Mouse (Mus musculus) spleen, adult 12 weeks (tissue): Measurements from ENCODE around the gene Sf3b1.
"Not testable (repeated sequence)": the region's sequence is repeated elsewhere in the genome, so short reads cannot be mapped to it uniquely, and the experiment has no call there.

Experiments
- DNase-seq: peaks from one replicate; pipeline ENCODE4 v3.0.0; 2022; ENCODE audit warnings: low spot score

Sf3b1 gene

GRCm38 (mm10) chr1:55027253-55027801 lies at the start of gene Sf3b1:
Gene Sf3b1 (minus strand): TSS chr1:55027481.
- DNase-seq, result peak; percentile 93

DNA sequence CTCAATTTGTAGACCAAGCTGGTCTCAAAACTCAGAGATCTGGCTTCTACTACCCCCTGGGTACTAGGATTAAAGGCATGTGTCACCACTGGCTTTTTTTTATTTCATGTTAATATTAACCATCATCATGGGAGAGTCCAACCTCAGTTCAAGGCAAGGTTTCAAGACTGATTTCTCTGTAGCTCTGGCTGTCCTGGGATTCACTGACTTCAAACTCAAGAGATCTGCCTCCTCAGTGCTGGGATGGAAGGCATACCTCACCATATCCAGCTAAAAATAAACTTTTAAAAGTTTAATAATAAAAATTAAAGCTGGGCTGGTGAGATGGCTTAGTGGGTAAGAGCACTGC lies 49.1 kb upstream of the Sf3b1 start:
- DNase-seq, result no peak

DNA sequence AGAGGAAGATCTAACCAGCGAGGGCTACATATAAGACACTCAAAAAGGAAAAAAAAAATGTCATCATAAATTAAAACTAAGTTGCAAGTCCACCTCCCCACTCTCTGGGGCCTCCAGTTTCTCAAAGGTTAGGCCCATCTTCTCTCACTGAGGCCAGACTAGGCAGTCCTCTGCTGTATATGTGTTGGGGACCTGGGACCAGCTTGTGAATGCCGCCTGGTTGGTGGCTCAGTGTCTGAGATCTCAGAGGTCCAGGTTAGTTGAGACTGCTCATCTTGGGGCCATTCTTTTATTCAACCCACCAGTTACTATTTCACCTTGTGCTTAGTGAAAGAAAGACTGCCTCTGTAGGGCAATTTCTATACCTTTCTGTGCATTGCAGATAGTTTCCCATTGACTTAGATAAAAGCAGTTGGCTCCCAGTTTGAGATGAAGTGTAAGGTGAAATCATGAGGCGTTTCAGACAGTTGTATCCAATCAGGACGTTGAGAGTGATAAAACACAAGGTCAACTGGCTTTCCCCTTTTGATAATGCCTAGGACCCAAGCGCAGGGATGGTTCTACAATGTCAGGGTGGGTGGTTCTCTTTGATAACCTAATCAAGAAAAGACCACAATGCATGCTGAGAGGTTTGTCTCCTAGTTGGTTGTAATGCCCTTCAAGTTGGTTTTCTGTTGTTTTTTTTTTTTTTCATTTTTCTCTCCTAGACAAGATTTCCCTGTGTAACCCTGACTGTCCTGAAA lies 48.5 kb upstream of the Sf3b1 start:
- no peak for DNase-seq

GRCm38 (mm10) chr1:55074757-55075156 lies 47.5 kb upstream of the Sf3b1 start:
- DNase-seq, result no peak

DNA sequence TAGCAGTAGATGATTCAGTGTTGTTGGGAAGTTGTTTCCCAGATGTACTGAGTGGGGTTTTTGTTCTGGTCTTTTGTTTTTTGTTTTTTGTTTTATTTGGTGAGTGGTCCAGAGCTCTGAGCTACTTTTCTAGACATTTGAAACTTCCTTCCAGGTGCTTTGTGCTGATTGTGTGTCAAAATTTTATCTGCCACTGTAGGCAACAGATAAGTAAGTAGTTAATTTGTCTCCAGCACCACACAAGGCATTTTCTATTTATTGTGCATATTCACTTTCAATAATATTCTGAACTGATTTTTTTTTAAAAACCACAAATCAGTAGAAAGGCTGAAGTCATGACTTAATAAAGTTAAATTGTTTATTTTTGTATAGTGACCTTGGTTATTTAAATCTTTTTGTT lies 45.0 kb upstream of the Sf3b1 start:
- DNase-seq, result not testable (repeated sequence)

- DNase-seq, result no peak
Observed at GRCm38 (mm10) chr1:55061772-55062171, 34.5 kb upstream of the Sf3b1 start.

GRCm38 (mm10) chr1:55061099-55061498 lies 33.8 kb upstream of the Sf3b1 start:
- DNase-seq, result no peak

GRCm38 (mm10) chr1:55058383-55058782 lies 31.1 kb upstream of the Sf3b1 start:
- DNase-seq, result not testable (repeated sequence)

DNA sequence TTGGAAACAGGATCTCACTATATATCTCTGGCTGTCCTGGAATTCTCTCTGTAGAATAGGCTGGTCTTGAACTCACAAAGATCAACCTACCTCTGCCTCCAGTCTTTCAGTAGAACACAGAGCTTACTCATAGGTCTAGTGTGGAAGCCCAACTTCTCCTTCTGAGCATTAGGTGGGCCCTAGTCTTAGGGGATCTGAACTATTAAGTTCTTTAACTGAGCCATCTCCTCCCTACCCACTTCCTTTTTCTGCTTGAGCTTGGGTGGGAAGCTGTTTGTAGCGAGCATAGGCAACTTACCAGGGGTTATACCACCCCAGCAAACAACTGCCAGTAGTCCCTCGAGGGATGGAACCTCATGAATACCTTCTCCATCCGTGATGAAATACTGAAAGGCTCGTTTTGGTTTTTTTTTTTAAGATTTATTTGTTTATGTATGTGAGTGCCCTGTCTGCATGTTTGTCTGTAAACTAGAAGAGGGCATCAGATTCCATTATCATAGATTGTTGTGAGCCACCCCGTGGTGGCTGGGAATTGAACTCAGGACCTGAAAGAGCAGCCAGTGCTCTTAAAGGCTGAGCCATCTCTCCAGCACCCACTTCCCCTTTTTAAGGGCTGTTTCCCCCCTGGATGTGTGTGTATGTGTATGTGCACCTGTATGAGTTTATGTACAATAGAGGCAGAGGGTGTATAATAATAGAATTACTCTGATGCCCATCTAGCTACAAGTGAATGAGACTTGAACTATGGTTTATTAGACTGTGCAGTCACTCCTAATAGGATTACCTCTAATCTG lies 28.2 kb upstream of the Sf3b1 start:
- DNase-seq, result no peak

DNA sequence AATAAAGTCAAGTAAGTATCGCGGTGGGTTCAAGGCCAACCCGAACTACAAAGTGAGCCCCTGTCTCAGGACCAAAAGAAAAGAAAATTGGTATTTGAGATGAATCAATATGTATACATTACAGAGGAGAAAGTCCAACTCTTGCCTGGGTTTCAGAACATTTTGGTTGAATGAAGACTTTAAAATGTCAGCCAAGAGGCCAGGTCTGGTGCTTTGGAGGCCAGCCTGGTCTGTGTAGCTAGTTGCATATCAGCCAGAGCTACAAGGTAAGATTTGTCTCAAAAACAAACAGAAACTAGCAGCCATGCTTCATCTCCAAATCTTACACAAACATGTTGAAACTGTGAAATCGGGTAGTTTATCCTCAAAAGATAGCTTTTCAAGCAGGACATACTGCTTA lies 26.3 kb upstream of the Sf3b1 start:
- no peak for DNase-seq

DNA sequence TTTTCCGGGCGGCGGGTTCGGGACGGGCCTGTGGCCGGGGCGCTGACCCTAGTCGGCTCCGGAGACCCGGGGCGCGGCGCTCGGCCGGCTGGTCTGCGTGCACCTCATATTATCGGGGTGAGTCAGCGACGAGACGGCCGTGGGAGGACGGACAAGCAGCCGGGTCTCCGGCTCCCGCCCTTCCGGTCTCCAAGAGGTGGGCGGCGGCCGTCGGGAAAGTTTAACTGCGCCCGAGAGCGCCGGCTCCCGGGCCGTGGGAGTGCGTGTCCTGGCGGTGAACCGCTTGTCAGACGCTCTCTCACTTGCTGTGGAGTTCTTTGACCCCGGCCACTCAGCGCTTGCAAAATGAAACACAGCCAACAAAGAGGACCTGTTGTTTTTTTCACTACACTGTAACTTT lies 25.7 kb upstream of the Sf3b1 start:
- no peak for DNase-seq

- peak; percentile 97 for DNase-seq
Observed at GRCm38 (mm10) chr1:55052355-55052953, 25.2 kb upstream of the Sf3b1 start, which contains the start of gene Coq10b. Gene Coq10b (plus strand): TSS chr1:55052770.

DNA sequence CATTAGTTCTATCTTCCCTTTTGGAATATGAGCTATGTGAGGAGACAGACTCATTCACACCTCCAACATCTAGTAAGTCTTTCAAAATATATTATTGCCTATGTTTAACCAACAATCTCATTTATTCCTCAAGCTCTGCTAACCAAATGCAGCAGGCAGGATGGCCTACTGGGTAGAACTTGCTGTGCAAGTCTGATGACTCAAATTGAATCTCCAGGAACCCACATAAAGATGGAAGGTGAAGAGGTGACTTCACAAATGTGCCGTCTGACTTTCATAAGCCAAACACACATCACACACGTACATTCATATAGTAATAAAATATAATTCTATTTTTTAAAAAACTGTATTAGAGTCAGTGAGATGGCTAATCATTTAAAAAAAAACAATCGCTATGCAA lies 24.4 kb upstream of the Sf3b1 start:
- no peak for DNase-seq

- DNase-seq, result no peak
Observed at GRCm38 (mm10) chr1:55048841-55049587, 21.7 kb upstream of the Sf3b1 start.

- DNase-seq, result no peak
Observed at GRCm38 (mm10) chr1:55043164-55043563, 15.9 kb upstream of the Sf3b1 start.

DNA sequence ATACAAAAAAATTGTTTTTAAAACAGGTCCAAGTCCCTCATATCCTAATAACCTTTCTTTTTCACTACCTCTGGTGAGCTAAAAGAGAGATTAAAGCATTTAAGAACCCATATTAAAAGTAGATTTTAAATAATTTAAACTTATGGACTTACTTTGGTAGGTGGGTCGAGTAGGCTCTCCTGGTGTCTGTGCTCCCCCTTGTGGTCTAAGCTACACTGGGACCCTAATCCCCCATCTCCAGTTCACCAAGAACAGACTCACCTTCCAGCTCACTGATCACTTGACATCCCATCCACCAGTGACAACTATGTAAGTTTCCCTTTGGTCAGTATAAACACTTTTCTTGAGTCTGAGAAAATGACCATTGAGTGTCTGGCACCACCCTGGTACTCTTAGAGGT lies 15.0 kb upstream of the Sf3b1 start:
- DNase-seq, result no peak

DNA sequence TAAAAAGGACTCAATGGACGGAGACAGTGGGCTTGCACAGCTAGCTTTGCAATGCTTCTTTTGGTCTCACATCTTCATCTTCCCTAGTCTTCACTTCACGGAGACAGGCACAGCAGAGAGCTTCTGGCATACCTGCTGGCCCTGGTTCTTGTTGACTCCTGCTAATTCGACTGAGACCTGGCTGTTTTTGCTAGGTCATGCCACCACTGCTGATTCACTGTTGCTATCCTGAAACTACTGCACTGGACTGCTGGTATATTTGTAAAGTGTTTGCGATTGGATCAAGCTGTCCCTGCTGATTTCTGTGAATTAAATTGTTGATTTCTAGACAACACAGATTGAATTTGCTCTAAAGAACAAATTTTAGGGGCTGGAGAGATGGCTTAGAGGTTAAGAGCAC lies 14.4 kb upstream of the Sf3b1 start:
- no peak for DNase-seq

DNA sequence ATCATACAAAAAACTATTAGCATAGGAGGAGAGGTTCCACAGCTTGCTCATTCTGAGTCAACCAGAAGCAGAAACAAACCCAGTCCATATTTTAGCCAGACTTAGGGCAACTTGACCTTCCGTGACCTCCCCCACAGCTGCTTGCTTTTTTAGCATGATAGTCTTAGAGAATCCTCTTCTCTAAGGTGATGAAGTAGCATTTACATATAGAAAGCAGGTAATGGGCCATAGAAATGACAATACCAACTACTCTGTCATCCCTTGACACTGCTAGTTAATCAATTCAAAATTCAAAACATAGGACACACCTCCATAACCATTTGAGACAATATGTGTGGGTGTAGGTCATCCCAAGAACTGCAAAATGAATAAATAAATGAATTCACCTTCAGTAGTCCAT lies 12.7 kb upstream of the Sf3b1 start:
- DNase-seq, result no peak

DNA sequence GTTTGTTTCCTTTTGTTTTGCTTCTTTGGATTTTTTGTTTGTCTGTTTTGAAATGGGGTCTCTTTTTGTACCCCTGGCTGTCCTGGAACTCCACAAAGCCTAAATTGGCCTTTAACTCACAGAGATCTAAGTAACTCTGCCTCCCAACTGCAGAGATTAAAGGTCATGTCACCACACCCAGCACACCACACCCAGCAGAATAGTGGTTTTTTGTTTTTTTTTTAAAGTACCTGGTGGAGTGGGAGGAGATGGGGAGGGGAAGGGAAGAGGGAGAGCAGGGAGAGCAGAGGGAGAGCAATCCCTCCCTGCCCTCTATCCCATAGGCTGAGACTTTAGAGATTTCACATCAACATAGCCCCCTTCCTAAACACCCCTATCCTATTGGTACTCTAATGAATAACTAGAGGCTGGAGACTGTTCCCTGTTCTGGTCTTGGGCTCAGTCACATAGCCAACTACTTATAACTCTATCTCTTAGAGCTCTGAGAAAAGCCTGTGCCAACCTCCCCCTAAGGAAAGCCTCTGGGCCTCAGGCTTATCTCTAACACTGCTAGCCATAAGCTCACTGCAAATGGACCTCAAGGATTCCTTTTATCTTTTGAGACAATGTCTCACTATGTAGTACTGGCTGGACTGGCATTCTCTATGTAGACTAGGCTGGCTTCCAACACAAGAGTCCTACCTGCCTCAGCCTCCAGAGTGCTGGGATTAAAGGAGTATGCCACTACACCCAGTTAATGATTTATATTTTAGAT lies 3.9 kb upstream of the Sf3b1 start:
- no peak for DNase-seq

DNA sequence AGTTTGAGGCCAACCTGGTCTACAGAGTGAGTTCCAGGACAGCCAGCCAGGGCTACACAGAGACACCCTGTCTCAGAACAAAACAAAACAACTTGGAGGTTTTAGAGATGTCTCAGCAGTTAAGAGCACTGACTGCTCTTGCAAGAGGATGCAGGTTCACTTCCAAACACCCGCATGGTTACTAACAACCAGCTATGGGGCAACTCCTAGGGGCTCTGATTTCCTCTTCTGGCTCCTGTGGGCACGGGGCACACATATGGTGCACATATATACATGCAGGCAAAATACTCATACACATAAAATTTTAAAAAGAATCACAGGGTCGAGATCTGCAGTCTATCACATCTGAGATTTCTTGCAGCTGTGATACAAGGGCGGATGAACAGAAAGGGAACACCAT lies 2.2 kb upstream of the Sf3b1 start:
- DNase-seq, result no peak

DNA sequence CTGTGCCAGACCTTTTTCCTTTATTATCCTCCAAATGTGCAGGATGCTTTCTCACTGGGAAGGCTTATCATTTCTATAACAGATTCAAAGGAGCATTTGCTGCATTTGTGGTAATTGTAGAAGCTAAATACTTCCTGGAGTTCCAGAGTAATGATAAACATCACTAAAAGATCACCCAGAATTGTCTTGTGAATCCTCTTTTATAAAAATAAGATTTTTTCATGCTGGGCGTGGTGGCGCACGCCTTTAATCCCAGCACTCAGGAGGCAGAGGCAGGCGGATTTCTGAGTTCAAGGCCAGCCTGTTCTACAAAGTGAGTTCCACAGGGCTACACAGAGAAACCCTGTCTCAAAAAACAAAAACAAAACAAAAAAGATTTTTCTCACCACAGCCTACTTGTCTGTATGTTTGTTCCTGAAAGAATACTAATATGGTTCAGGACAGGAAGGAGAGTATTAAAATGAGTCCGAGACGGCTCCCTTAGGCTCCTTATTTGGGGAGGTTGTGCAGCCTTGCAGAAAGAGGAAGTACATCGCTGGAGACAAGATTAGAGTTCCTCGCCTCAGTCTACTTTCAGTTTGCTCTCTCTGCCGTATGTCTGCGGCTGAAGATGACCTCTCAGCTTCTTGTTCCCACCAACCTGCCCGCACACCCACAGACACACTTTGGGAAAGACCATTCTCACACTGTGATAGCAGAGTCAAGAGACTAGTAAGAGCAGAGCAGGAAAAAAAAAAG lies 1.4 kb upstream of the Sf3b1 start:
- peak; percentile 29 for DNase-seq
